Mouse (Mus musculus): ENCODE measurements around the gene Fbxw7.

- no peak for TF ChIP-seq POLR2A (IDR thresholded peaks at IDR 0.05; ENCODE audit: low read depth, low read length)
- no peak for TF ChIP-seq CTCF (conservative IDR thresholded peaks at IDR 0.05; ENCODE audit: insufficient read depth, insufficient read length, low read depth, low read length)
Measured at GRCm38 (mm10) chr3:84825990-84826389, 10.9 kb downstream of the Fbxw7 start.

Data from kidney, adult 2 months (tissue).